Mouse (Mus musculus) ovary, adult 18-20 months (tissue): ENCODE results near the gene Rexo1.
A peak's percentile ranks its signal among the peaks of the same experiment; 100 is the strongest.

ENCODE experiments used
- DNase-seq: peaks from one replicate; pipeline ENCODE4 v3.0.0; 2022; ENCODE audit warnings: low spot score, mixed read lengths

Rexo1 gene

GRCm38 (mm10) chr10:80584642-80585552, 23.5 kb upstream of the Rexo1 start:
- DNase-seq = no peak

- DNase-seq = no peak
Observed at GRCm38 (mm10) chr10:80584045-80584488, 22.7 kb upstream of the Rexo1 start.

- DNase-seq = no peak
Observed at GRCm38 (mm10) chr10:80583047-80583446, 21.7 kb upstream of the Rexo1 start.

DNA sequence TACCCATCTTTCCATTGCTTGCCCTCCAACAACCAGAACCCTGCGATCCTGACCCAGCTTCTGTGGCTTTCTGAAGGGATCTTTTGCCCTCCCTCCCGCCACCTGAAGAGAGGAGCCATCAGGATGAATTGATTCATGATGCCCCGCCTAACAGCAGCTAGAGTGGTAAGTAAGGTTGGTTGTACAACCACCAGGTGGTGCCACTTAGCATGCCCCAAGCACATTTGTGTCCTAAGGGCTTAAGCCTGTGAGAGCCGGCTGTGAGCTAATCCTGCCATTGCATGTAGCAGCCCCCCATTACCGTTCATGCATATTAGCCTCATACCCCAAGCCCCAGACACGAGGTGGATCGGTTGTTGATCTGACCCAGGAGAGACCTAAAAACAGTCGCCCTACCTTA, 17.6 kb upstream of the Rexo1 start:
- no peak for DNase-seq

- DNase-seq = peak; percentile 67
Observed at GRCm38 (mm10) chr10:80578131-80578750, 16.9 kb upstream of the Rexo1 start.

- peak; percentile 97 for DNase-seq
Observed at GRCm38 (mm10) chr10:80577195-80578130, 16.1 kb upstream of the Rexo1 start, which contains the start of gene Klf16. Gene Klf16 (minus strand): TSS chr10:80577321.

DNA sequence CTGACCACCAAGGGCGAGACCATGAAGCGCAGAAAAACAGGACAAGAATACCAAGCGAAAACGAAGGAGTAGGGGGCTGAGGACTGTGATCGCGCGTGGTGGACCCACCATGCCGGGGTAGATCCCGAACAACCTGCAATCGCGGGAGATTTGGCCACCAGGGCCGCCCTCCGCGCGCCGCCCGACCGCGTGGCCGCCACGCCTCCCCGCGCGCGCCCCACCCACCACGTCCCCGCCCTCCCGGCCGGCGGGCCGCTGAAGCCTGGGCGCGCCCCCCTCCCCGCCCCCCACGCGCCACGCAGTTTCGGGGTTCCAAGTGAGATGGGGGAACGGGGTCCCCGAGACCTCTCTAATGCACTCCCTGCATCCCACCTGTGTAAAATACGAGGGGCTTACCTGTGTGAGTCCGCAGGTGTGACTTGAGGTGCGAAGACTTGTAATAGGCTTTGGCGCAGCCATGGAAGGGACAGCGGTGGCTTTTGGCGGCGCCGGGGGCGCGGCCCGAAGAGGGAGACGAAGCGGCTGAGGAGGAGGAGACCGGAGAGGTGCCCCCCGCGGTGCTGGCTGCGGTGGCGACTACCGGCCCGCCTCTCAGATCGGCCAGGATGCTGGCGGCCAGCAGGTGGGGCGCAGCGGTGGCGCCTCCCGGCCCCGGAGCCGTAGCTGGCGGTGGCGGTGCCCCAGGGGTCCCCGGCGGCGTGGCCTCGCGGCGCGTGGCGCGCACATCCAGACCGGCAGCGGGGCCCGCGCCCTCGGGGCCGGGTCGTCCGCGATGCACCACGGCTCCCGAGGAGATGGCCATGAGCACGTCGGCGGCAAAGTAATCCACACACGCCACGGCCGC, 15.2 kb upstream of the Rexo1 start:
- DNase-seq = no peak

DNA sequence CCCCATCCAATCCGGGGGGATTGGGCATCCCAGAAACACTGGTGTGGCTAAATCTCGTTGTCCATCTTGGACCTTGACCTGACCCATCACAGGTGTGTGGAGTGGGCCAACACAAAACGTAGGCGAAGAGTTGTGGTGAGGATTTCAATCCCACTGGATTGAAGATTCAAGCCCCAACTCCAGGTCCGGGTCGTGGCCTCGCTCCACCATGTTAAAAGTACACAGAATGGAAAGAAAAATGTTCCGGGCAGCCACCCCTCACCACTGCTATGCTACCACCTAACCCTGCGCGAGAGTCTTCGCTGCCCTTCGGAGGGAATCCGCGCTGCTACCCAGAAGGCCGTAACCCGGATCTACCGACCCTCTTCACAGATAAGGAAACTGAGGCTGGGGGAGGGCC, 14.6 kb upstream of the Rexo1 start:
- no peak for DNase-seq

- DNase-seq = no peak
Observed at GRCm38 (mm10) chr10:80574896-80575295, 13.5 kb upstream of the Rexo1 start.

DNA sequence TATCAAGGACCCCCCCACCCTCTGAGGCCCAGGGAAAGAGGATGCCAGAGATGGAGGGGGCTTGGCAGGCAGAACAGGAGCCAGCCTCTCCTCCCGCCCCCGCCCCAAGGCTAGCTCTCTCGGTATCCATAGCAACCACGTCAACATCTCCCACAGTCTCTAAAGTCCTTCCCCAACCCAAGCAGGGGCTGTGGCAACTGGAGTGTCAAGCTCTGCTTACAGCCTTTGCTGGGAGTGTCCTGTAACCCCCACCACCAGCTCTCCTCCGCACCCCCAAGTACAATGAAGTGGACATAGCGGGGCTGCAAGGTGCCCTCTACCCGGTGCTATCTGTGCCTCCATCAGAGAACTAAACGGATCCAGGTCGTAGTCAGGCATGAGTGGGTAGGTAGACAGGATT, 12.6 kb upstream of the Rexo1 start:
- no peak for DNase-seq

DNA sequence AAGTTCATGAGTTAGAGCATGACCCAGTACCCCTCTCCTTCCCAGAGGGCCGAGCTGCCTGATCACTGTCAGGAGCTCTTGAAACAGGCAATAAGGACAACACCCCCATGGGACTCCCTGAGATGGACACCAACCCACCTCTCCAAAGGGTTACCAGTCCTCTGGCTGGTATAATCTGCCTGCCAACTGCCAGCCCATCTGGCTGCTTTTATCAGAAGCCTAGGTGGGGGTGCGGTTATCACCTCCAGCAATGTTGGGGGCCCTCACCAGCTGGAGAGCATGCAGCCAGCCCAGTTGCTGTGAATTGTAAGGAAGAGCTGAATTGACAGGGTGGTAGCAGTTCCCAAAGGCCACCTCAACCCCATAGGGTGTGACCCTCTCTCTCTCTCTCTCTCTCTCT, 11.1 kb upstream of the Rexo1 start:
- no peak for DNase-seq

DNA sequence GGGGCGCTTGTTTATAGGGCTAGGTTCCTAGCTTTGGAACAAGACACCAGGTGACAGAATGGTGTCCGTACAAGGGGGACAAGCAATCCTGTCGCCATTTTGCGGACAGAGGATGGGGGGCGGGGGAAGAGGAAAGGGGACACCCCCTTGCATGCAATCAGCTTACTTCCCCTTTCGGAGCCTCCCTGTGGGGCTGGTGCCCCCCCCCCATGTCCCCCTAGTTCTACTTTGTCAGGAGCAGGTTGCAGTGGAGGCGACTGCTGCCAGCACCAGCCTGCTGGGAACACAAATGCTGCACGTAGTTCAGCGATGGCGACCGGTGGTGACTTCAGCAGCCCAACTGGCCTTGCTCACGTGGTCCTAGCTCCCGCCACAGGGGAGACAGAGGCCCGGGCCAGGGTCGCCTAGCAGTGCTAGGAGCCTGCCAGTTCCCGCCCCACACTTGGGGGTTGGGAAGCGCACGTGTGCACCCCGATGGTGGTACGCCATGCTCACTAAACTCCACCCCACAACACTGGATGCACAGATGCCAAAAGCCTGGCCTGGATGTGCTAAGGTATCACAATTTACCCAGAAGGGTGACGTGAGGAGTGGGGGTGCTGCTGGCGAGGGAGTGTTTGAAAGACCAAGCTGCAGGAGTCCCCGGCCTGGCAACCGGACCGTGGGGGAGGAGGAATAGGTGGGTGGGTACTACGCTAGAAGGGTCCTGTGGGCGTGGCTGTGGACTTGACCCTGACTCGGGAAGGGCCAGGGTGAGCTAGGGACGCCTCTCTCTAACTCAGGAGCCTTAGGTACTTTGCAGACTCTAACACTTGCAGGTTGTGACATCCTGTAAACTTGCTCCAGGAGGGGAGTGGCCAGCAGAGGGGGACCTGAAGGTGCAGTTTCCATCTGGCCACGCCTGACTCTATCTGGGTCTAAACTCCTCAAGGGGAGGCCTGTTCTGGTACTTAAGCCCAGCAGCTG, 9.8 kb upstream of the Rexo1 start:
- no peak for DNase-seq

GRCm38 (mm10) chr10:80570419-80570818, 9.1 kb upstream of the Rexo1 start:
- DNase-seq = no peak

DNA sequence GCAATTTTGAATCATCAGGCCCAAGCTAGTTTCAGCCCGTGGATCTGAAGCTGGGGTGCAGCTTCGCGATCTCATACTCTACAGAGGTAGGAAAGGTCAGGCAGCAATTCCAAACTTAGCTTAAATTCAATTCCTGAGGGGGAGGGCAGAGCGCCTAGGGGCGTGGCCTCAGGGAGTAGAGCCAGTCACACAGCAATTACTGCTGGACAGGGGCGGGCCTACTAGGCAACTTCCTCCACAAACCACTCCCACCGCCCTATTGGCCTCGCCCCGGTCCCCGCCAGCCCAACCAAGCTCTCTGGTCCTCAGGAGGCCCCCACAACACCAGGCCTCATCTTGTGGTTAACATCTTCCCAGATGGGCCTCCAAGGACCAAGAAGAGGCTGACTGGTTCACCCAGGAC, 8.3 kb upstream of the Rexo1 start:
- DNase-seq = no peak

GRCm38 (mm10) chr10:80568876-80569275, 7.5 kb upstream of the Rexo1 start:
- no peak for DNase-seq

GRCm38 (mm10) chr10:80566375-80567092, 5.2 kb upstream of the Rexo1 start:
- DNase-seq = no peak

- DNase-seq = no peak
Observed at GRCm38 (mm10) chr10:80560621-80561020, 739 bp downstream of the Rexo1 start.

DNA sequence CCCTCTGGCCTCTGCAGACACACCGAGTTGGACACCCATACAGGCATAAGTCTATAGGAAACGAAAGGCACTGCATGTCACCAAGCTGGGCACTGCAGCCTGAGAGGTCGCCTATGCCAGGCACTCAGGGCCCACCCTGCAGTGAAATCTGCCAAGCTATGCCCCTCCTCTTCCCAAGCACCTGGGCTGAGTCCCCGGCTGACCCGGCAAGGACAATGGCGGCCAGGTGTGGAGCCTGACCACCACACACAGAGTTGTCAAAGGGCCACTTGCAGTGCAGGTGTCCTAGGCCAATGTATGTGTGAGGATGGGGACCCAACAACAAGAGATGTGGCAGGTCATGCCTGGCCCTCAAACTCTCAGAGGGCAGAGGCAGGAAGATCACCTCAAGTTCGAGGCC, 1.9 kb downstream of the Rexo1 start:
- no peak for DNase-seq

GRCm38 (mm10) chr10:80557346-80557965, 3.9 kb downstream of the Rexo1 start:
- DNase-seq = peak; percentile 60
